Mouse (Mus musculus): Measurements from ENCODE around the gene Dbh. TPM values are rescaled to one million over a fixed set of nuclear protein-coding genes. Genes with fewer than 3 reads are reported as not detected.
A peak's percentile ranks its signal among the peaks of the same experiment; 100 is the strongest.

The Dbh gene
- total RNA-seq, 2 experiments from 2014 or later, result 311 to 388 TPM

DNA sequence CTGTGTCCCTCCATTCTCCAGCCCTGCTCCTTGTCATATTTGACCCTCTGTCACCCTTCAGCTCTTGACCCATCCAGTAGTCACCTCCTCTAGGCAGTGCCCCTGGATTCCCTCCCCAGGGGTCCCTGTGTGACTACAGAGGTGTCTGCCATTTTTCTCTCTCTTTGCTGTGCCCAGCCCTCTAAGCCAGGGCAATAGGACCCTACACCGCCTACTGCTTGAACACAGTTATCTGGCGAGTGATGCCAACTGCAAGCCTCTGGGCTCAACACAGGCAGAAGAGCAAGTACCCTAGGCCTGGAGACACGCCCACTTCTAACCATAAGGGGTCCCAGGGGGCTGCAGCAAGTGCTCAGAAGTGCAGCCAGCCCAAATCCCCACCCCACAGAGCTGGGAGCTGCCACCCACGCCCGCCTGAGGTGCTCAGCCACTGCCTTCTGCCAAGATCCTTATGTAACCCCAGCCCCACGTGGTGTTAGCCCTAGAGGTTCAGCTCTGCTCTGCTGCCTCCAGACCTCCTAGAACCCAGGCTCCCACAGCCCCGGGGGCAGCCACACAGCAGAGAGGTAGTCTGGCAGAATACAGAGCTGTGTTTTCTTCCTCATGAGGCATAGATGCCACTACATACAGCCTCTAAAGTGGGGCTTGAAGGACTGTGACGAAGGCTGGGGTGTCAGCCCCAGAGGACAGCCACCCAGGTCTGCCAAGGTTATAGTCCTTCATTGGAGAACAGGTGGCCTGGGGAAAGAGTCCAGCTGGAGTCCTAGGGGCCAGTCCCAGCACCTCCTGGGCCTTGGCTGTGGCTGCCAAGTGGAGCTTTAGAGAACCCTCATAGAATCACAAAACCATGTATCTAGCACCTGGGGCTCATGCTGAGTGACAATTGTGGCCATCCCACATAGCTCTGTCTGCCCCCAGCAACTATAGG lies 47.2 kb downstream of the Dbh start:
- DNase-seq (ENCODE audit: low spot score in 2 of 2), result peak in 1 of 2 experiments; percentile 44

DNA sequence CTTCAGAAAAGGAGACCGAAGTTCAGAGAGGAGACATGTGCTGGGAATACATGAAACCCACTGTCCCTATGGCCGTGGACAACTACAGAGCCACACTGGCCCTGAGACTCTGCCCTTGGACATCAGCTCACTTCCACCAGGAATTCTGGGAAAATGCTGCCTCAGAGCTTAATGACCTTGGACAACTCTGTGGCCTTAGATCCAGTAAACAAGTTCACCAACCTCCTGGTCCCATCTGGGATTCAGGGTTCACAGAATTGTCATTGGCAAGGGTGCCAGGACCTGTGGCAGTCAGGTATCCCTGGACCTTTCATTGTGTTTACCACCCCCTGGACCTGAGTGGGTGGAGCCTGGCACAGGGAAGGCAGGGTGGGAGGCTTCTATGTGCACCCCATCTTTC lies 50.5 kb downstream of the Dbh start:
- no peak for DNase-seq (ENCODE audit: low spot score in 2 of 2)

DNA sequence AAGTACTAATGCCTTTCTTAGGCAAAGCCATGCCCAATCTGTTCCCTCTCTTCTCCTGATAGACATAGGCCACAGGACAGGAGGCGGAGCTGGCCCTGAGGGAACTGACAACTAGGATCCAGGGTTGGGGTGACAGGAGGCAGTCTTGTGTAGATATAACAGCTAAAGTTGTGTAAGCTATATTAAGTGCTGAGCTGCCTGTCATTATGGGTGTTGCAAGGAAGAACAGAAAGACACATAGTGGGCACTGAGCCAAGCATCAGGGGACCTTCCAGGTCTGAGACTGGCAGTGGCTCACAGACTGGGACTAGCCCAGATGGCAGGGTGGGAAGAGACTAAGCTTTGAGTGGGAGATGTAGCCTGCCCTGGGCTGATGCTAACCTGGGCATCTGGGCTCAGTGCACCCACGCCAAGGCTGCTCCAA lies 53.1 kb downstream of the Dbh start:
- DNase-seq (ENCODE audit: low spot score in 2 of 2), result no peak

DNA sequence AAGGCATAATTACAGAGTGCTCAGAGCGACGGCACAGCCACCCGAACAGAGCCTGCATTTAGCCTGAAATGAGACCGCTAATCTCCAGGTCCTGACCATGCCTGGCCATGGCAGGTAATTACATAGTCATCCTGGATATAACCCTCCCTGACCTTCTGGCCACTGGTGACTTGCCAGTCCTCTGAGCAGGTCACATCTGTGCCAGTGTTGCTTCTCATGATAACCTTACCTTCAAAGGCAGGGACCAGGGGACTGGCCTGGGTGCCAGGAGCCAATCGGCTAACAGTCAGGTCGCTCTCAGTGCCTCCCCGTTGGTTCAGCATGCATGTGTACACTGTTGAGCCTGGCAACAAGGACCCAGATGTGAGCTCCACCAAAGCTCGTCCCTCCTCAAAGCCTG lies 53.5 kb downstream of the Dbh start:
- no peak for DNase-seq (ENCODE audit: low spot score in 2 of 2)

DNA sequence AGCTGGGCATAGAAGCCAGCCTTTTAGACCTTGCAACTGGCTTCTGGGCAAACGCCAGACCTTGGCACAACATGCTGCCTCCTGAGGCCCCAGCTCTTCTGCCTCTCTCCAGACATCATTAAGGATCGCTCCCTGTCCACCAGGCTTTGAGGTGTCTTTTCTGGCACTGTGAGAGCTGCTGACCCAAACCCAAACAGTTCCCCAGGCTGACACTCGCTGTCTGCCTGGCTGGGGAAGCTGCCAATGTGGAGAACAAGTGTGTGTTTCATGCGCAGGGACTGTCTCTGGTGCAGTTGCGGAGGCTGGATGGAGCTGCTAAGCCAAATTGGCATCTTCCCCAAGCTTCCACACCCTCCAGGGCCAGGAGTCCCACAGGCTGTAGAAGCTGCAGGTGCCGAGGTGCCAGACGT lies 58.0 kb downstream of the Dbh start:
- DNase-seq (ENCODE audit: low spot score in 2 of 2), result no peak

DNA sequence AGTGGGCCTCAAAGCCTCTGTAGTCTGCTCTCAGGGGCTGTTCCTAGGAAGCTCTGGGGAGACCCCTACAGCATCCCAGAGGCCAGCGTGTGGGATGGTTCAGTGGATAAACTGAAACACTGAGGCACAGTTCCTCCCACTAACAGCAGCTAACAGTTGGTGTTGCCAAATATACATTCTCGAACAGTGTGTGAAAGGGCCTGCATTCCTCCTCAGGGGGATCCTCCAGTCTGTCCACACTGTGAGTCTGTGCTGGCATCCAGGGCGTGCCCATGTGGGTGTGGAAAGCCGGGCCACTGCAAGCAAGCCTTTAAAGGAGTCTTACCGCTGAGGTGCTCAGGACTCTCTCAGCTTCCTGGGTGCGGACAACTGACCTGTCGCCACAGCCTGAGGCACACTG lies 61.5 kb downstream of the Dbh start:
- DNase-seq (ENCODE audit: low spot score in 2 of 2), result no peak

DNA sequence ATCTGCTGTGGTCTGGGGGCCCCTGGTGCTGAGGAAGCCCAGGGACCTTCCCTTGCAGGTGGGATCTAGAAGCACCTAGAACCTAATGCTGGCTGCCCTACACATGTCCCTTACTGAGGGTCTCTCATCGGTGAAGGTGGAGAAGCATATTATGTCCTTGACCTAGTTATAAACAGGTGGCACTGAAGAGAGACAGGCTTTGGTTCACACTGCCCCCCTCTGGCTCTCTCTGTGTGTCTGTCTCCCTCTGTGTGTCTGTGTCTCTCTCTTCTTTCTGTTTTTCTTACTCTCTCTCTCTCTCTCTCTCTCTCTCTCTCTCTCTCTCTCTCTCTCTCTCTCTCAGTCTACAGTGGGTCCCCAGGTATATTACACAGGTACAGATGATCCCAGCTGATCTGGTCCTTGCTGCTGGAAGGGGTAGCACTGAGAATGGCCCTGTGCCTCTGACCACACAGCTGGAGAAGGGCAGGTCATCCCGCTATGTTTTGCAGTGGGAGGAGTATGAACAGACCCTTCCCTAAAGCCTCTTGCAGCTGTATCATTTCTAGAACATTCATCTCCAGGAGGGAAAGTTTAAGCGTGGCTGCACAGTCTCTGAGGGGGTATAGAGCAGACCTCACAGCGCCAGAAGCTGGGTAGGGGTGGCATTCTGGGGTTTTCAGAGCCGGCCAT lies 63.9 kb downstream of the Dbh start:
- DNase-seq (ENCODE audit: low spot score in 2 of 2), result no peak

DNA sequence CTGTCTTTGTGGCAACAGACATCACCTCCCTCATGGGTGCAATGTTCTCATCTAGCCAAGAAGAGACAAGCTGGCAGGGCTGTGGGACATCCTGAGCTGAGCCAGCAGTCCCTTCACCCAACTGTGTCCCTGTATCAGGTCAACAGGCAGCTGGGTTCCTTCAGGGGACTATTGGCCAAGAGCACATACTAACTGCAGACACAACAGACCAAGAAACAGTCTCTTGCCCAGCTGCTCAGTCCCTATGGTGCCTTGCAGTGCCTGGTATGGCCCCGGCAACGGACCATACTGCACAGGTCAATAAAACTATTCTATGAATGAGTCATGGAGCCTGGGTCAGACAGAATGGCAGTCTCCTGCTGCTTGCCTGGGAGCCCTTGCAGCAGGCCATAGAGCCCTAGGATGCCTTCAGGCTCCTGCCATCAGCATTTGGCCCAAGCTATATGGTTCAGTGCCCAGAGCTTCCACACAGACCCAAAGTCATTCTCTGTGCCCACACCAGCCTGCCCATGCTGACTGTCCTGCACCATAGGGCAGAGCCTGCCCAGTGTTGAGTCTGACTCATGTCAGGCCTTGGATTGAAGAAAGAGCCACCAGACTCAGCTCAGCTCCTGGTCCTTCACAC lies 64.6 kb downstream of the Dbh start:
- DNase-seq (ENCODE audit: low spot score in 2 of 2), result no peak

DNA sequence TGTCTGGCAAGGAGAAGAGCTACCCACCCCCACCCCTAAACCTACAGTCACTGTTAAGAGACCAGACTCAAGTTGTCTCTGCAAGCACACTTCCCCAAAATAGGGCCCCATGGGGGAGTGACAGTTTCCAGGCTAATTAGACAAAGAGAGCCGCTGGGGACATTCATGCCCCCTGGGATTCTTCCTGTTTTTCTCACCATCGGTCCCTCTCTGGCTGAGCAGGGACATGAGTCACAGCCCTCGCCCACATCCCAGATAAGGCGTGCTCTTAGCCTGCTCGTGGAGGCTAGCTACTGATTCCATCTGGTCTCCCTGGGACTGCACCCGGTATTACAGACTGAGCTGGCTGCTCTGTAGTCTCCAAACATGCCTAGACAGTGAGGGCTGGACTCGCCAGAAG lies 67.3 kb downstream of the Dbh start:
- DNase-seq (ENCODE audit: low spot score in 2 of 2), result no peak

Other genes with a start within 250 kb of the Dbh start
- gene Surf2, start 248.9 kb upstream of the Dbh start, total RNA-seq (2021), result 10 to 100 TPM; 38.8 to 43.5 TPM
- 100 to 1,000 TPM; 108 to 115 TPM for gene Surf1, start 248.7 kb upstream of the Dbh start, total RNA-seq (2021)
- 100 to 1,000 TPM; 129 to 195 TPM for gene Surf4, start 231.3 kb upstream of the Dbh start, total RNA-seq (2021)
- under 1 TPM; 0.19 to 0.63 TPM for gene Stkld1, start 231.2 kb upstream of the Dbh start, total RNA-seq (2021)
- 10 to 100 TPM; 38.5 to 41.3 TPM for gene Rexo4, start 200.8 kb upstream of the Dbh start, total RNA-seq (2021)
- gene Adamts13, start 191.8 kb upstream of the Dbh start, total RNA-seq (2021), result not detected
- 10 to 100 TPM; 46.9 to 62.8 TPM for gene Cacfd1, start 155.3 kb upstream of the Dbh start, total RNA-seq (2021)
- gene Slc2a6, start 137.2 kb upstream of the Dbh start, total RNA-seq (2021), result 1 to 10 TPM in 1 of 2 experiments, under 1 TPM in 1; 0.33 to 1.1 TPM
- not detected for gene Mymk, start 93.1 kb upstream of the Dbh start, total RNA-seq (2021)
- 10 to 100 TPM; 20.4 to 23.7 TPM for gene Adamtsl2, start 85.9 kb upstream of the Dbh start, total RNA-seq (2021)
- gene Fam163b, start 22.7 kb upstream of the Dbh start, total RNA-seq (2021), result 1 to 10 TPM; 2.4 to 2.9 TPM
- 1 to 10 TPM; 7.0 to 9.2 TPM for gene Sardh, start 83.1 kb downstream of the Dbh start, total RNA-seq (2021)